Mouse (Mus musculus) CH12.LX (cell line): Measurements from ENCODE around the gene Sf3a3. TPM values are rescaled to one million over a fixed set of nuclear protein-coding genes. Genes with fewer than 3 reads are reported as not detected.

Source experiments
- DNase-seq: peaks from one replicate; pipeline ENCODE4 v3.0.0-alpha.2; 2013; ENCODE audit errors: extremely low read depth
- H3K27ac ChIP-seq: 2 replicates; pipeline ENCODE4 v1.5.1; 2012; ENCODE audit warnings: low read depth, mild to moderate bottlenecking, control low read depth, moderate library complexity; ENCODE audit not compliant: insufficient read depth
- H3K27me3 ChIP-seq: replicated peaks from 2 replicates; pipeline ENCODE3; 2012; ENCODE audit warnings: inconsistent platforms
- H3K36me3 ChIP-seq, 2 experiments: replicated peaks in 1 of 2; 2 replicates each; pipeline versions ENCODE3 to v1.6.1; 2012; ENCODE audit warnings: inconsistent platforms in 1 of 2, low read length in 1 of 2, mild to moderate bottlenecking in 1 of 2, mixed read lengths in 1 of 2, moderate library complexity in 1 of 2; ENCODE audit not compliant: control insufficient read depth in 1 of 2, insufficient read depth in 1 of 2
- H3K4me1 ChIP-seq, 2 experiments: 2 replicates each; pipeline ENCODE4 v1.6.1; 2012; ENCODE audit warnings: inconsistent platforms in 1 of 2, moderate library complexity in 1 of 2; ENCODE audit not compliant: insufficient read depth in 2 of 2, control insufficient read depth in 1 of 2
- H3K4me2 ChIP-seq: 2 replicates; pipeline ENCODE4 v1.6.1; 2012; ENCODE audit warnings: low read depth, mild to moderate bottlenecking, control low read depth; ENCODE audit not compliant: poor library complexity, insufficient read depth, severe bottlenecking
- H3K4me3 ChIP-seq, 3 experiments: fragments of 150-350 bp in 1 of 3; sonication (generic) in 1 of 3; replicated peaks in 1 of 3; 2 replicates each; pipeline versions ENCODE3 to v1.5.1; 2011 to 2012; ENCODE audit warnings: low read depth in 2 of 3, low read length in 2 of 3, mild to moderate bottlenecking in 2 of 3, moderate library complexity in 2 of 3, control low read depth in 1 of 3, improper control_type of control experiment in 1 of 3, inconsistent platforms in 1 of 3, mixed read lengths in 1 of 3; ENCODE audit not compliant: poor library complexity in 1 of 3
- H3K79me2 ChIP-seq: replicated peaks from 2 replicates; pipeline ENCODE4 v1.6.1; 2012; ENCODE audit warnings: mild to moderate bottlenecking, moderate library complexity; ENCODE audit not compliant: control insufficient read depth, poor library complexity, insufficient read depth, severe bottlenecking; ENCODE audit errors: extremely low read depth
- H3K9ac ChIP-seq: 2 replicates; pipeline ENCODE4 v1.6.1; 2012; ENCODE audit warnings: low read depth, mild to moderate bottlenecking, control low read depth, moderate library complexity; ENCODE audit not compliant: insufficient read depth
- H3K9me3 ChIP-seq: replicated peaks from 2 replicates; pipeline ENCODE3; 2012; ENCODE audit warnings: low read length, inconsistent platforms, mixed read lengths
- BHLHE40 ChIP-seq: IDR thresholded peaks from 2 replicates; pipeline ENCODE4 v1.6.1; 2011; ENCODE audit warnings: mild to moderate bottlenecking, low read depth, low read length, improper control_type of control experiment
- CHD1 ChIP-seq: IDR thresholded peaks from 2 replicates; pipeline ENCODE4 v1.6.1; 2012; ENCODE audit warnings: low read depth, low read length, improper control_type of control experiment, inconsistent platforms
- CTCF ChIP-seq, 2 experiments: IDR thresholded peaks in 1 of 2; conservative IDR thresholded peaks in 1 of 2; 2 replicates each; pipeline ENCODE4 v1.5.1; 2011 to 2012; ENCODE audit warnings: low read depth in 2 of 2, low read length in 2 of 2, improper control_type of control experiment in 1 of 2, inconsistent platforms in 1 of 2, mild to moderate bottlenecking in 1 of 2, moderate library complexity in 1 of 2
- ELF1 ChIP-seq: IDR thresholded peaks from 2 replicates; pipeline ENCODE4 v1.6.1; 2014; ENCODE audit warnings: low read depth, mild to moderate bottlenecking, inconsistent platforms, low read length, improper control_type of control experiment
- EP300 ChIP-seq: IDR thresholded peaks from 2 replicates; pipeline ENCODE4 v1.6.1; 2011; ENCODE audit warnings: low read length, improper control_type of control experiment
- ETS1 ChIP-seq: conservative IDR thresholded peaks from 2 replicates; pipeline ENCODE4 v1.6.1; 2012; ENCODE audit warnings: low read depth, mild to moderate bottlenecking, inconsistent platforms, low read length, improper control_type of control experiment, moderate library complexity
- HCFC1 ChIP-seq: IDR thresholded peaks from 2 replicates; pipeline ENCODE4 v1.6.1; 2012; ENCODE audit warnings: low read depth, mild to moderate bottlenecking, inconsistent platforms, low read length, improper control_type of control experiment
- JUN ChIP-seq: IDR thresholded peaks from 2 replicates; pipeline ENCODE4 v1.6.1; 2011; ENCODE audit warnings: low read depth, mild to moderate bottlenecking, low read length, improper control_type of control experiment, moderate library complexity; ENCODE audit not compliant: insufficient read depth
- JUND ChIP-seq: conservative IDR thresholded peaks from 2 replicates; pipeline ENCODE4 v1.6.1; 2011; ENCODE audit warnings: low read depth, low read length, improper control_type of control experiment
- KAT2A ChIP-seq: IDR thresholded peaks from 2 replicates; pipeline ENCODE4 v1.6.1; 2012; ENCODE audit warnings: low read length, improper control_type of control experiment, inconsistent platforms; ENCODE audit not compliant: insufficient replicate concordance
- MAX ChIP-seq: IDR thresholded peaks from 2 replicates; pipeline ENCODE4 v1.6.1; 2011; ENCODE audit warnings: low read length, improper control_type of control experiment
- MAZ ChIP-seq: IDR thresholded peaks from 2 replicates; pipeline ENCODE4 v1.6.1; 2012; ENCODE audit warnings: low read depth, mild to moderate bottlenecking, inconsistent platforms, low read length, improper control_type of control experiment, moderate library complexity
- MEF2A ChIP-seq: IDR thresholded peaks from 2 replicates; pipeline ENCODE4 v1.6.1; 2014; ENCODE audit warnings: low read depth, mild to moderate bottlenecking, inconsistent platforms, low read length, improper control_type of control experiment, borderline replicate concordance
- MXI1 ChIP-seq: IDR thresholded peaks from 2 replicates; pipeline ENCODE4 v1.6.1; 2011; ENCODE audit warnings: mild to moderate bottlenecking, low read depth, low read length, improper control_type of control experiment
- MYC ChIP-seq: IDR thresholded peaks from 2 replicates; pipeline ENCODE4 v1.6.1; 2011; ENCODE audit warnings: low read depth, mild to moderate bottlenecking, improper control_type of control experiment, low read length
- NELFE ChIP-seq: IDR thresholded peaks from 2 replicates; pipeline ENCODE4 v1.6.1; 2011; ENCODE audit warnings: low read depth, low read length, improper control_type of control experiment
- PAX5 ChIP-seq: IDR thresholded peaks from 2 replicates; pipeline ENCODE4 v1.6.1; 2012; ENCODE audit warnings: low read length, inconsistent platforms, mixed read lengths
- POLR2A ChIP-seq: IDR thresholded peaks from 2 replicates; pipeline ENCODE4 v1.6.1; 2011; ENCODE audit warnings: low read depth, mild to moderate bottlenecking, improper control_type of control experiment, low read length
- POLR2AphosphoS2 ChIP-seq: IDR thresholded peaks from 2 replicates; pipeline ENCODE4 v1.6.1; 2011; ENCODE audit warnings: low read depth, low read length, improper control_type of control experiment
- RAD21 ChIP-seq: IDR thresholded peaks from 2 replicates; pipeline ENCODE4 v1.6.1; 2011; ENCODE audit warnings: low read depth, mild to moderate bottlenecking, low read length, improper control_type of control experiment, moderate library complexity
- SMC3 ChIP-seq: IDR thresholded peaks from 2 replicates; pipeline ENCODE4 v1.6.1; 2011; ENCODE audit warnings: low read depth, low read length, improper control_type of control experiment
- TBP ChIP-seq: conservative IDR thresholded peaks from 2 replicates; pipeline ENCODE4 v1.6.1; 2011; ENCODE audit warnings: low read depth, low read length, improper control_type of control experiment
- TCF12 ChIP-seq: IDR thresholded peaks from 2 replicates; pipeline ENCODE4 v1.6.1; 2014; ENCODE audit warnings: low read depth, mild to moderate bottlenecking, inconsistent platforms, low read length, improper control_type of control experiment
- UBTF ChIP-seq: IDR thresholded peaks from 2 replicates; pipeline ENCODE4 v1.6.1; 2012; ENCODE audit warnings: low read depth, mild to moderate bottlenecking, inconsistent platforms, low read length, improper control_type of control experiment, moderate library complexity
- USF2 ChIP-seq: conservative IDR thresholded peaks from 2 replicates; pipeline ENCODE4 v1.6.1; 2011; ENCODE audit warnings: low read depth, low read length, improper control_type of control experiment
- ZC3H11A ChIP-seq: IDR thresholded peaks from 2 replicates; pipeline ENCODE4 v1.6.1; 2012; ENCODE audit warnings: low read depth, mild to moderate bottlenecking, inconsistent platforms, low read length, improper control_type of control experiment
- ZKSCAN1 ChIP-seq: IDR thresholded peaks from 2 replicates; pipeline ENCODE4 v1.6.1; 2012; ENCODE audit warnings: low read depth, inconsistent platforms, low read length, improper control_type of control experiment, borderline replicate concordance
- dilution Hi-C: fragments of 300-500 bp; cut with MboI; formaldehyde crosslinking; loops from 2 replicates; pipeline ENCODE4 v1.14.3; 2020; ENCODE audit warnings: low sequenced_read_pairs; ENCODE audit not compliant: extremely low pct_unique_long_range_greater_than_20kb, extremely low pct_ligation_motif_present
- in situ Hi-C: fragments of 300-500 bp; cut with MboI; formaldehyde crosslinking; loops from 3 replicates; pipeline ENCODE4 v1.14.3; 2019; ENCODE audit warnings: low sequenced_read_pairs, low pct_ligation_motif_present, low pct_unique_long_range_greater_than_20kb, mixed read lengths
- polyA plus RNA-seq: library from polyadenylated mRNA; unstranded; fragments of >175 nt; gene quantifications from 2 replicates; pipeline ENCODE4 v1.2.1, GENCODE M21; 2012; ENCODE audit warnings: low read depth; ENCODE audit not compliant: insufficient read length
- total RNA-seq, 2 experiments: library from RNA; depleted of rRNA; stranded (reverse); fragments of 300-350 nt in 1 of 2; fragments of >200 nt in 1 of 2; gene quantifications; 2 replicates each; pipeline ENCODE4 v1.2.3; 2012 to 2014

Gene Sf3a3
- total and polyA plus RNA-seq, 3 experiments, result 100 to 134 (median 122) TPM

DNA sequence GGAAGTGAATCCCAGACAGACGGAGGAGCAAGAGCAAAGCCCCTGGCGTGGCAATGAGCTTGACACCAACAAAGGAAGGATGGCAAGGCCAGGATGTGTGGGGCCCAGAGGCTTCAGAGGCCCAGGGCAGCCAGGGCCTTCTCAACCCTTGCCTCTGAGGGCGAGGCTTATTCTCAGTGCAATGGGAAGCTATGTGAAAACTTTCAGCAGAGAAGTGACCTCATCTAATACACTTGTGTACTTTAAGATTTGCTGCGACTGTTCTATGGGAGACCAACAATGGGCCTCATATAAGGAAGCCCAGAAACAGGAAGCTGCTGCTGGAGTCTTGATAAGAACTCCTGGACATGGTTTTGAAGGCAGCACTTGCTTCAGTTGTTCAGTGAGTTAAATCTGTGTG is 57.5 kb downstream of the Sf3a3 start:
- Histone ChIP-seq H3K27ac (no peak overlapping the region), H3K9me3 (no peaks in the 10 kb centered on the region), H3K27me3 (no peaks in the 10 kb centered on the region), H3K4me1 (peaks cover 0 to 16% of the 10 kb centered on the region in 2 experiments; a peak in 2 of 4 replicates), H3K9ac (no peak overlapping the region), H3K4me3 (no peak overlapping the region), H3K79me2 (peaks cover 21% of the 10 kb centered on the region), H3K36me3 (peaks cover 15 to 69% of the 10 kb centered on the region in 2 experiments), H3K4me2 (no peak overlapping the region)
- dilution Hi-C loops (no loop called here), in situ Hi-C loops (loop anchor here (25.0 kb wide), 1 partner anchor 290 kb away; the partner anchor contains the start of genes Dnali1 and Snip1)
- no peak for TF ChIP-seq SMC3
- TF ChIP-seq TCF12, result no peak
- no peak for TF ChIP-seq CTCF (conservative IDR thresholded peaks at IDR 0.05 in 1 of 2, IDR thresholded peaks at IDR 0.05 in 1 of 2; ENCODE audit: low read depth in 2 of 2, low read length in 2 of 2)
- TF ChIP-seq EP300, result no peak
- TF ChIP-seq ELF1, result no peak
- TF ChIP-seq BHLHE40, result no peak
- TF ChIP-seq MEF2A, result no peak
- TF ChIP-seq MAZ, result no peak
- no peak for TF ChIP-seq HCFC1
- TF ChIP-seq MYC, result no peak
- TF ChIP-seq MAX, result no peak
- no peak for TF ChIP-seq POLR2AphosphoS2
- no peak for TF ChIP-seq NELFE
- TF ChIP-seq ZC3H11A, result no peak
- TF ChIP-seq USF2, result no peak
- no peak for TF ChIP-seq JUN
- no peak for TF ChIP-seq MXI1
- no peak for TF ChIP-seq TBP
- TF ChIP-seq POLR2A, result no peak
- TF ChIP-seq ETS1, result no peak
- DNase-seq, result no peak

- peaks cover 0 to 16% of the 10 kb centered on the region in 2 experiments; a peak in 2 of 4 replicates for H3K4me1 ChIP-seq
- peaks cover 17% of the 10 kb centered on the region for H3K79me2 ChIP-seq
- H3K4me2 ChIP-seq, result no peak overlapping the region
- no peak for DNase-seq
- H3K9me3 ChIP-seq, result no peaks in the 10 kb centered on the region
- no peaks in the 10 kb centered on the region for H3K27me3 ChIP-seq
- H3K36me3 ChIP-seq, result peaks cover 24 to 76% of the 10 kb centered on the region in 2 experiments
- dilution Hi-C loops, result no loop called here
- H3K9ac ChIP-seq, result no peak overlapping the region
- in situ Hi-C loops, result loop anchor here (25.0 kb wide), 1 partner anchor 289 kb away; the partner anchor contains the start of genes Dnali1 and Snip1
- no peak overlapping the region for H3K27ac ChIP-seq
- no peak overlapping the region for H3K4me3 ChIP-seq
- TF ChIP-seq ZC3H11A (no peak), MAZ (no peak), CHD1 (no peak), MAX (no peak), PAX5 (no peak), ZKSCAN1 (no peak), MXI1 (no peak), SMC3 (no peak), TCF12 (no peak), USF2 (no peak), CTCF (conservative IDR thresholded peaks at IDR 0.05 in 1 of 2, IDR thresholded peaks at IDR 0.05 in 1 of 2; ENCODE audit: low read depth in 2 of 2, low read length in 2 of 2) (no peak), MEF2A (no peak), UBTF (no peak), TBP (no peak), JUND (no peak), EP300 (no peak), KAT2A (no peak), RAD21 (no peak)
Measured at GRCm38 (mm10) chr4:124773449-124773848, 58.9 kb downstream of the Sf3a3 start.
